Mouse (Mus musculus) testis, adult 2 months (tissue): ENCODE results near the gene Adcy1. TPM values are rescaled to one million over a fixed set of nuclear protein-coding genes. Genes with fewer than 3 reads are reported as not detected.

Experiments
- H3K27ac ChIP-seq: fragments of 200-500 bp; 2 replicates; pipeline ENCODE4 v1.5.1; 2012; ENCODE audit warnings: low read depth, low read length; ENCODE audit not compliant: control insufficient read depth, insufficient read depth
- H3K27me3 ChIP-seq: fragments of 200-500 bp; 2 replicates; pipeline ENCODE4 v1.6.1; 2012; ENCODE audit warnings: mild to moderate bottlenecking, low read length, moderate library complexity; ENCODE audit not compliant: control insufficient read depth, insufficient read depth
- H3K36me3 ChIP-seq: fragments of 200-500 bp; 2 replicates; pipeline ENCODE4 v1.6.1; 2012; ENCODE audit warnings: mild to moderate bottlenecking, low read length; ENCODE audit not compliant: control insufficient read depth, insufficient read depth
- H3K4me1 ChIP-seq: fragments of 200-500 bp; 2 replicates; pipeline ENCODE4 v1.6.1; 2012; ENCODE audit warnings: low read length; ENCODE audit not compliant: control insufficient read depth, insufficient read depth
- H3K4me3 ChIP-seq: fragments of 200-500 bp; 2 replicates; pipeline ENCODE4 v1.5.1; 2012; ENCODE audit warnings: low read depth, mild to moderate bottlenecking, low read length, moderate library complexity, mixed read lengths; ENCODE audit not compliant: control insufficient read depth
- CTCF ChIP-seq: fragments of 200-500 bp; IDR thresholded peaks from 2 replicates; pipeline ENCODE4 v1.5.1; 2012; ENCODE audit warnings: low read depth, mild to moderate bottlenecking, inconsistent platforms, low read length, moderate library complexity; ENCODE audit not compliant: control insufficient read depth, insufficient read depth, insufficient replicate concordance
- POLR2A ChIP-seq: fragments of 200-500 bp; IDR thresholded peaks from 2 replicates; pipeline ENCODE4 v1.6.1; 2012; ENCODE audit warnings: low read depth, mild to moderate bottlenecking, inconsistent platforms, low read length, moderate library complexity; ENCODE audit not compliant: control insufficient read depth
- polyA plus RNA-seq: library from polyadenylated mRNA; depleted of rRNA; stranded (reverse); fragments of >200 nt; gene quantifications from 2 replicates; pipeline ENCODE4 v1.2.3, GENCODE M21; 2012

Adcy1 gene
- polyA plus RNA-seq, 1 experiment: 0.47 TPM

DNA sequence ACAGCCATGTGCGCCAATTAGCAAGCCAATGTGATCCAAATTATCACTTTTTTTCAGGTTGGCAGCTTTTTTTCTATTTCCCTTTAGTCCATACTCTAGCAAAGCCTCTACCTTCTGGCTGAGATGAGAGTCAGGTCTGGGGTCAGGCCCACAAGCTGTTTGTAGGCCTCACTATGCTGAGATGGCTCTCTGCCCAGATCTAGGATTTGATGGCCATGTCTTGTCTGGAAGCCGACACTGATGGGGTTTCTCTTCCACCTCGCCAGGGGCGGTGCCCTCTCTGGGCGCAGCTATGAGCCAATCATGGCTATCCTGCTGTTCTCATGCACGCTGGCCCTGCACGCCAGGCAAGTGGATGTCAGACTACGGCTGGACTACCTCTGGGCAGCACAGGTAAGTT lies 87.2 kb downstream of the Adcy1 start:
- Histone ChIP-seq H3K4me1 (no peaks in the 10 kb centered on the region), H3K36me3 (no peaks in the 10 kb centered on the region), H3K4me3 (no peak overlapping the region), H3K27ac (no peak overlapping the region), H3K27me3 (no peaks in the 10 kb centered on the region)
- TF ChIP-seq POLR2A (no peak), CTCF (no peak)

GRCm38 (mm10) chr11:7152371-7152770 lies 89.1 kb downstream of the Adcy1 start:
- H3K4me1 ChIP-seq: no peaks in the 10 kb centered on the region
- H3K4me3 ChIP-seq: no peak overlapping the region
- H3K27ac ChIP-seq: no peak overlapping the region
- H3K36me3 ChIP-seq: no peaks in the 10 kb centered on the region
- H3K27me3 ChIP-seq: no peaks in the 10 kb centered on the region
- no peak for TF ChIP-seq CTCF

- Histone ChIP-seq H3K27me3 (no peaks in the 10 kb centered on the region), H3K4me3 (no peak overlapping the region), H3K36me3 (no peaks in the 10 kb centered on the region), H3K4me1 (no peaks in the 10 kb centered on the region), H3K27ac (no peak overlapping the region)
- TF ChIP-seq CTCF (no peak), POLR2A (no peak)
Measured at GRCm38 (mm10) chr11:7153081-7153480, 89.8 kb downstream of the Adcy1 start.

- Histone ChIP-seq H3K27me3 (no peaks in the 10 kb centered on the region), H3K36me3 (no peaks in the 10 kb centered on the region), H3K4me1 (no peaks in the 10 kb centered on the region), H3K27ac (no peak overlapping the region), H3K4me3 (no peak overlapping the region)
- TF ChIP-seq POLR2A: no peak
- no peak for TF ChIP-seq CTCF
Measured at GRCm38 (mm10) chr11:7156427-7156826, 93.1 kb downstream of the Adcy1 start.

- Histone ChIP-seq H3K27ac (no peak overlapping the region), H3K36me3 (no peaks in the 10 kb centered on the region), H3K4me1 (no peaks in the 10 kb centered on the region), H3K4me3 (no peak overlapping the region), H3K27me3 (no peaks in the 10 kb centered on the region)
- TF ChIP-seq CTCF (no peak), POLR2A (no peak)
Measured at GRCm38 (mm10) chr11:7158196-7158595, 94.9 kb downstream of the Adcy1 start.

DNA sequence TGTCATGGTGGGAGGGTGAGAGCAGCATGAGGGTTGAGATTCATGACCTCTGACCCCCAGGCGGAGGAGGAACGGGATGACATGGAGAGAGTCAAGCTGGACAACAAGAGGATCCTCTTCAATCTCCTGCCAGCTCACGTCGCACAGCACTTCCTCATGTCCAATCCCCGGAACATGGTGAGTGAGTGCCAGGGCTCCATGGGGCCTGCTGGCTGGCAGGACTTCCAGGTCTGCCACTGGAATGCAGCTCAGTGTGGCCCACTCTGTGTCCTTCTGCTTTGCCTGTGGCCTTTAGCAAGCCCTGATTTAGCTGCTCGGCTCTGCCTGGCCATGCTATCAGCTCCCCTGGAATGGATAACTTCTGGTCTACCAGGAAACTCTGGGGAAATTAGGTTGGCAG lies 96.9 kb downstream of the Adcy1 start:
- Histone ChIP-seq H3K27me3 (no peaks in the 10 kb centered on the region), H3K36me3 (no peaks in the 10 kb centered on the region), H3K4me1 (no peaks in the 10 kb centered on the region), H3K27ac (no peak overlapping the region), H3K4me3 (no peak overlapping the region)
- TF ChIP-seq POLR2A (no peak), CTCF (no peak)

GRCm38 (mm10) chr11:7160637-7161101 lies 97.4 kb downstream of the Adcy1 start:
- H3K27ac ChIP-seq: no peak overlapping the region
- H3K4me3 ChIP-seq: no peak overlapping the region
- H3K27me3 ChIP-seq: no peaks in the 10 kb centered on the region
- H3K4me1 ChIP-seq: no peaks in the 10 kb centered on the region
- no peak for TF ChIP-seq CTCF
- TF ChIP-seq POLR2A: no peak
- H3K36me3 ChIP-seq: no peaks in the 10 kb centered on the region

- H3K4me1 ChIP-seq: no peaks in the 10 kb centered on the region
- H3K27ac ChIP-seq: no peak overlapping the region
- H3K36me3 ChIP-seq: no peaks in the 10 kb centered on the region
Measured at GRCm38 (mm10) chr11:7161502-7162174, 98.3 kb downstream of the Adcy1 start.

More at GRCm38 (mm10) chr11:7161502-7162174, 98.3 kb downstream of the Adcy1 start:
- Histone ChIP-seq H3K27me3 (no peaks in the 10 kb centered on the region), H3K4me3 (no peak overlapping the region)
- no peak for TF ChIP-seq POLR2A
- 0 out of 2 replicates have a peak, but pooled peaks have one; percentile 9 for TF ChIP-seq CTCF
